Mouse (Mus musculus) hindlimb bud, embryonic 11.5 days (tissue): ENCODE measurements around the gene Akap2.

Experiments
- DNase-seq: peaks from one replicate; pipeline ENCODE4 v3.0.0-alpha.2; 2012; ENCODE audit warnings: low read depth, low spot score; ENCODE audit errors: extremely low spot score

The Akap2 gene

DNA sequence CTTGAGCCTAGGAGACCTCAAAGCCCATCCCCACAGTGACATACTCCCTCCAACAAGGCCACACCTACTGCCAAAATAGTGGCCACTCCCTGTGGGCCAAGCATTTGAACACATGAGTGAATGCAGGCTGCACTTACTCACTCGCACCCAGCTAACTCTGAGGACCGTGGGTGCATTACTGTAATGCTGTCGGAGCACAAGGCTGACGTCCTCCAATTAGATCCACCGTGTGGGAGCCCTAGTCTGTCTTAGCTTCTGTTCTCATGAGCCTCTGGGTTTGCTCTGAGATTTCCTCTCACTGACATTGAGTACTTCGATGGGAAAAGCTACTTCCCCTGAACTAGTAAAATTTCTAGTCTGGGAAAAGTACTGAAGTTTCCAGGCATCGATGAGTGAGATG lies 108.8 kb downstream of the Akap2 start:
- no peak for DNase-seq

- DNase-seq: no peak
These were observed 111.7 kb downstream of the Akap2 start for GRCm38 (mm10) chr4:57829131-57829530.

DNA sequence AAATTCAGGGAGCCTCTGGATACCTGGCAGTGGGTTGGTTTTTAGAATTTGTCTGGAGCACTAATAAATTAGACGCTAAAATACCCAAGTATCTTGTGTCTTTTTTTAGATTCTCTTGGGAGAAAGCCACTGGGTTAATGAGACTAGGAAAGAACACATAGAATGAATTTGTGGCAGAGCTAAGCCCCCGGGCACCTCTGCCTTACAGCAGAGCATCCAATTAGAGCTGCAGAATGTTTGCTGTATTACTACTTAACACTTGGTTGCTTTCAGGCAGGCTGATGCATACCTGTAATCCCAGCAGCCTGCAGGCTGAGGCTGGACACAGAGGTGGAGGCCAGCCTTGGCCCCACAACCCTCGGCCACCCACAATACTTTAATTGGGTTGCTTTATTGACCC lies 112.3 kb downstream of the Akap2 start:
- DNase-seq: no peak

GRCm38 (mm10) chr4:57832318-57832717 lies 114.9 kb downstream of the Akap2 start:
- DNase-seq: no peak

DNA sequence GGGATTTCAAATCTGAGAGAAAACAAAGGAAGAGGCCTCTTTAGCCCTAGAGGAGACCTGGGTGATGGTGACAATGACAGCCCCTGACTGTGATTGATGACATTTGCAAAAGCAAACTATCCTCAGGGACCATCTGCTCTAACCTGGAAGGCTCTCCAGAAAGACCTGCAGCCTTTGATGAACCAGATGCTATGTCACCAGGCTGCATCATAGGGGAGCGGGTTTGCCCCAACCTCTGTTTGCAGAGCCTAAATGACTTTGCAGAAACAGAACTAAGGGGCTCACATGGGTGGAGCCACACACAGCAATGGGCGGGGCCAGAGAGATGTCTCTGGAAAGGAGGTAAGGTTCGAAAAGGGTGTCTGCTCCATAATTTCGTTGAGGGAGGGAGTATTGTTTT lies 115.6 kb downstream of the Akap2 start:
- no peak for DNase-seq

GRCm38 (mm10) chr4:57834141-57834540 lies 116.7 kb downstream of the Akap2 start:
- no peak for DNase-seq

DNA sequence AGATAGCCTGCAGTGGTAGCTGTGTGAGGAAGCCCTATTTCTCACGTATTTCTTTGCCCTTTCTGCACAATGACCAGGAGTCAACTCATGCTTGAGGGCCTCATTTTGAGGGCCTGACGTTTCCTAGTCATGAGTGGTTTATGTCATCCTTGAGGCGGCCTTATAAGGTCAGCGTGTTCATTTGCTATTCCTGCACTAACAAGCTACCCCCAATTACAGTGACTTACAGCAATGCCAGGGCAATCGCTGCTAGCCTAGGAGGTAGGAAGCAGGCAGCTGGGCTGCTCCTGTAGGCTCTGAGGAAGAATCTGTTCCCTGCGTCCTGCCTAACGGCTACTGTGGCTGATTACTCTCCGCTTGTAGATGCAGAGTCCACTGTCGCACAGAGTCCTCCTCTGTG lies 119.6 kb downstream of the Akap2 start:
- no peak for DNase-seq

DNA sequence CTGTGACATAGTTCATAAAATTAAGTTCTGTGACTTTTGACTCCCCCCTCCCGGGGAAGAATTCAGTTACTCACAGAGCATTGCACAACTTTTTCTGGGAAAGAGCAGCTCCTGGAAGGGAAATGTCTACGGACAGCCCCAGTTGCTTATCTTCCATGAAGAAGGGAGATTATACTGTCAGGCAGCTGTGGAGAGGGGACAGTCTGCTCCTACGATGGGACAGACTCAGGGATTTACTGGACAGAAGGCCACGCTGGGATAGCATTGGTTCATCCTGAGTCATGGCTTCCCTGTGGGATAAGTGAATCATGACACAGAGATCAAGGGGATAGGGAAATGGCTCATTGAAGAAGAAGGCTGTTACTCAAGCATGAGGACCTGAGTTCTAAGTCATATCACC lies 121.9 kb downstream of the Akap2 start:
- no peak for DNase-seq

DNA sequence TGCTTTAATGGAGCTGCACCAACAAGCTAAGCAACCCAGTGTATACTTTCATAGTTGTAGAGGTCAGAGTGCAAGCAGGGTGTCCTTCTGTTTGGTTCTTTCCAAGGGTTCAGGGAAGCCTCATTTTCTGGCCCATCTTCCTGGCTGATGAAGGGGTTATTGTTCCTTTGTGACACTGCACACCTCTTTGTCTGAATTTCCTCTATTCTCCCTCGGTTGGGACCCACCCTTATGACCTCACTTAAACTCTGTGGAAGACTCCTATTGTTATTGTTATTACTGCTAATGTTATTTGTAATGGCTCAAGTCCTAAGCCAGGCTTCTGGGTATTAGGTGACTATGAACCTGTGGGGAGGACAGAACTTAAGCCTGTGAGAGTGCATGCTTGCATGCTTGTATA lies 124.5 kb downstream of the Akap2 start:
- DNase-seq: no peak

GRCm38 (mm10) chr4:57842472-57843305 lies 125.2 kb downstream of the Akap2 start:
- DNase-seq: no peak

DNA sequence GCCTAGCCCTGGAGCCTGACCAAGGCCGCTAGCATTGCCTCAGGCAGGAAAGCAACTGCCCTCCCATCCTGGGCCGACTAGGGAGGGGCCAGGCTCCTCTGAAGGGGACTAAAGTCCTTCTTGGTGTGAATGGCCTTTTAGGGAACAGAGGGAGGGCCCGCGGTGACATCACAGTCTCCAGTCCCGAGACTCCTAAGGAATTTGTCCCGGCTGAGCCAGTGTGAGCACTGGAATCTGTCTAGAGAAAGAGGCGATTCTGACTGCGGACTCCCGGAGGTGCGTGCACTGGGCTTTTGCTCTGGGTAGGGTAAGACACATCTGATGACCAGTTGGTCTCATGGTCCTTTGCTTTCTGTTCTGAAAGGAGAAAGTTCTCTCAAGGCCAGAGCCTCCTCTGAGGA lies 127.6 kb downstream of the Akap2 start:
- DNase-seq: no peak

DNA sequence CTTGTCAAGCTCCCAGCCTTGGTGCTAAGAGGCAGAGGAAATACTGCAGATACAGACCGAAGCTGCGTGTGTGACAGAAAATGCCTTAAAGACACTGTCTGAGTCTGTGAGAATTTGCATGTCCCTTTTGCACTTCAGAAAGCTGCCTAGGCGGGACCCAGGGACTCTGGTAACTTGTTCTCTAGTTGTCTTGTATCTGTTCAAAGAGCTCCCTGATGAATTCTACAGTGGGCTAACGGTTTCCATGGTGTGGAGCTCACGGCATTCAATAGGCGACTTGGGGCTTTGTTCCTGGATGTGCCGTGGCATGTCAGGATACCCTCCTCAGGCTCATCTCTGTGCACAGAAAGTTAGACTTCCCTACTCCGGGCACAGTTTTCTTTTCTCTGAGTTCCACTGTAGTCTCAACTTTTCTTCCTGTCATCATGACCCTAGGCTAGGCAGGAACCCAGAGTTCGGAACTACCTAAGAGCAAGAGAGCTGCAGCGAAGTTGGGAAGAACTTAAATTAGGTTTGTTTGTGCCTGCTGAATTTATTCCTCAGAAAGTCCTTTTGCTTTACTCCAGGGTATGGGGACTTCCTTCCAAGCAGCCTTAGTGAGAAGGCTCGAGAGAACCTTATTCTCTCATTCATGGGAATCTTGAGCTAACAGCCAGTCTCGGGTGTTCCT lies 128.2 kb downstream of the Akap2 start:
- DNase-seq: no peak

- no peak for DNase-seq
These were observed 129.0 kb downstream of the Akap2 start for GRCm38 (mm10) chr4:57846381-57846990.

GRCm38 (mm10) chr4:57846991-57847422 lies 129.6 kb downstream of the Akap2 start:
- no peak for DNase-seq

- no peak for DNase-seq
These were observed 130.2 kb downstream of the Akap2 start for GRCm38 (mm10) chr4:57847676-57848075.

DNA sequence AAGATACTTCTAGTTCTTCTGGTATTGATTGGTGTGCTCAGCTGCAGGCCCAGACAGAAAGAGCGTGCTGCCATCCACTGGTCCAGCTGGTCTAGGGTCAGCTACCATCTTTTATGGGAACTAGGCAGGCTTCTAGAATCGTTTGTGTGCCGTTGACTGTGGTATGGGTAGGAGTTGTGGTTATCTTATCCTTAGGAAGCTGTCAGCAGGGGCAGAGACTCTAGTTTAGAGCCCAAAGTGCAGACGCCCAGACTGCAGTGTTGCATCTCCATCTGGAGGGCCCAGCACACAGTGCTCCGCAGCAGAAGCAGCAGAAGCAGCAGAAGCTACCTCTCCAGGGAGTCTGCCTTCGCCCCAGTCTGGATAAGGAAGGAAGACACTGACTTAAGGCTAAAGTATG lies 132.0 kb downstream of the Akap2 start:
- no peak for DNase-seq

GRCm38 (mm10) chr4:57851731-57852130 lies 134.3 kb downstream of the Akap2 start:
- DNase-seq: no peak

DNA sequence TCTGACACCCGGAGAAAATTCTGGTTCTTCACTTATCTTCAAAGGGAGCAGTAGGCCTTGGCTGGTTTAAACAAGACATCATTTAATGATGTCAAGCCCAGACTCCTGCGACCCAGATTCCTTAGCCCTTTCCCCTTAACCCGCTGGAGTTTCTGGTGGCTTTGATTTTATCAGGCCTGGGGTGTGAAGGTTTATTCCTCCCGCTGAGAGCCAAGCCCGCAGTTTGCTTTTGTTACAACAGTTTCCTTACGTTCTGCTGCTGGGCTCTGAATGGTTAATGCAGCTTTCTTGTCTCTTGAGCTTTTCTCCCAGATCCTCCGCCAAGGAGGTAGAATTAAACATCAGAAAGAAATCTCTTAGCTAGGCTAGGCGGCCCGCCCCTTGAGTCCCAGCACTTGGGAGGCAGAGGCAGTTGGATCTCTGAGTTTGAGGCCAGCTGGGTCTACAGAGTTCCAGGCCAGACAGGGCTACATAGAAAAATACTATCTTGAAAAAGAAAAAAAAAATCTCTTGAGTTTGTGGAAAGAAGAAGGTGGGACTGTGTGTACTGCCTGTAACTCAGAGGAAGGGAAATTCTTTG lies 135.1 kb downstream of the Akap2 start:
- no peak for DNase-seq

DNA sequence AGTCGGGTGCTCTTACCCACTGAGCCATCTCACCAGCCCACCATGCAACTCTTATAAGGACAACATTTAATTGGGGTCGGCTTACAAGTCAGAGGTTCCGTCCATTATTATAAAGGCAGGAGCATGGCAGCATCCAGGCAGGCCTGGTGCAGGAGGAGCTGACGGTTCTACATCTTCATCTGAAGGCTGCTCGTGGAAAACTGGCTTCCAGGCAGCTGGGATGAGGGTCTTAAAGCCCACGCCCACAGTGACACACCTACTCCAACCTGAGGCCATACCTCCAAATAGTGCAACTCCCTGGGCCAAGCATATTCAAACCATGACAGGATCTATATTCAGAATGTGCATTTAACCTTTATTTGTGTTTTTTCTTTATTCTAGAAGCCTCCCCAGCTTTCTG lies 136.7 kb downstream of the Akap2 start:
- DNase-seq: no peak

- no peak for DNase-seq
These were observed 138.0 kb downstream of the Akap2 start for GRCm38 (mm10) chr4:57855281-57855941.

DNA sequence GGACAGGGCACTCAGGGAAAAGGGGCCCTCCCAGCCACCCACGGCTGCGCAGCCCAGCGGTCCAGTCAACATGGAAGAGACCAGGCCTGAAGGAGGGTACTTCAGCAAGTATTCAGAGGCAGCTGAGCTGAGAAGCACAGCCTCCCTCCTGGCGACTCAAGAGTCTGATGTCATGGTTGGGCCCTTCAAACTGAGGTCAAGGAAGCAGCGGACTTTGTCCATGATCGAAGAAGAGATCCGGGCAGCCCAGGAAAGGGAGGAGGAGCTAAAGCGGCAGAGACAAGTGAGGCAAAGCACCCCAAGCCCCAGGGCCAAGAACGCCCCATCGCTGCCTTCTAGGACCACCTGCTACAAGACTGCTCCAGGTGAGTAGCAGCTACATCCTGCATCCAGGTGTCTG lies 139.2 kb downstream of the Akap2 start:
- DNase-seq: no peak
